Mouse (Mus musculus) hindbrain, embryonic 12.5 days (tissue): Measurements from ENCODE around the gene Lsm14b. TPM values are rescaled to one million over a fixed set of nuclear protein-coding genes. Genes with fewer than 3 reads are reported as not detected.

Experiments used
- ATAC-seq: fragments of 200-750 bp; cut with Nextera tagmentation; 2 replicates; pipeline ENCODE4 v1.8.0; 2017; ENCODE audit warnings: moderate TSS enrichment; ENCODE audit not compliant: low FRiP score
- H3K27ac ChIP-seq: fragments of 300-500 bp; sonication (generic); 2 replicates; pipeline ENCODE4 v1.5.1; 2016; ENCODE audit warnings: mild to moderate bottlenecking
- H3K27me3 ChIP-seq: fragments of 300-500 bp; sonication (generic); 2 replicates; pipeline ENCODE4 v1.6.1; 2016; ENCODE audit warnings: mild to moderate bottlenecking
- H3K36me3 ChIP-seq: fragments of 300-500 bp; sonication (generic); 2 replicates; pipeline ENCODE4 v1.6.1; 2016; ENCODE audit warnings: mild to moderate bottlenecking
- H3K4me1 ChIP-seq: fragments of 300-500 bp; sonication (generic); 2 replicates; pipeline ENCODE4 v1.6.1; 2016
- H3K4me2 ChIP-seq: fragments of 300-500 bp; sonication (generic); replicated peaks from 2 replicates; pipeline ENCODE4 v1.6.1; 2016; ENCODE audit warnings: mild to moderate bottlenecking
- H3K4me3 ChIP-seq: fragments of 300-500 bp; sonication (generic); 2 replicates; pipeline ENCODE4 v1.5.1; 2016; ENCODE audit warnings: mild to moderate bottlenecking
- H3K9ac ChIP-seq: fragments of 300-500 bp; sonication (generic); 2 replicates; pipeline ENCODE4 v1.6.1; 2016; ENCODE audit warnings: mild to moderate bottlenecking, moderate library complexity
- H3K9me3 ChIP-seq: fragments of 300-500 bp; sonication (generic); replicated peaks from 2 replicates; pipeline ENCODE4 v1.6.1; 2016; ENCODE audit warnings: mild to moderate bottlenecking
- WGBS: fragments of 180-500 bp; shearing (Covaris S2); methylation state at CpG from one replicate; pipeline ENCODE4 v1.1.7; 2016; 5-methylcytosine and 5-hydroxymethylcytosine counted together
- polyA plus RNA-seq: library from polyadenylated mRNA; unstranded; fragments of >200 nt; fragmentation: Nextera tagmentation; extraction: Ambion mirVana; gene quantifications from 2 replicates; pipeline ENCODE4 v1.2.1, GENCODE M21; 2016

Lsm14b gene
- polyA plus RNA-seq, 1 experiment from 2014 or later: 16.7 TPM

GRCm38 (mm10) chr2:179989098-179989497 lies 35.7 kb upstream of the Lsm14b start:
- Histone ChIP-seq H3K4me3 (no peak overlapping the region), H3K4me1 (no peaks in the 10 kb centered on the region), H3K27me3 (no peaks in the 10 kb centered on the region), H3K9ac (no peak overlapping the region), H3K4me2 (no peak overlapping the region), H3K9me3 (no peaks in the 10 kb centered on the region), H3K36me3 (no peaks in the 10 kb centered on the region), H3K27ac (no peak overlapping the region)
- ATAC-seq: no peak
- WGBS: 59% methylated on average over 1 of the region's 1 CpGs

DNA sequence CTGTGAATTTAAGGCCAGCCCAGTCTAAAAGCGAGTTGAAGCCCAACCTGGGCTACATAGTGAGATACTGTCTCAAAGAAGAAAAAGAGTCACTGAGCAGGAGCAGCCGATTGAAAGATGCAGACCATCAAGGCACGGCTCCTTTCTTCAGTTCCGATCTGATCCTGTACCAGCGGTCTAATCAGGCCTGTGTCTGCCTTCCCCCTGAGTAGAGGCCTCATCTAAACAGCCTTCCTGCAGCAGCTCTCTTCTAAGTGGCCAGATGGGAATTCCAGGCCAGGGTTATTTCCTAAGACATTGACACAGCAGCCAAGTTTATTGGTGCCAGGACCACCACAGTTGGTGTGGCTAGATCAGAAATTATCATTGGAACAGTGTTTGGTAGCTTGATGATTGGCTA lies 31.7 kb upstream of the Lsm14b start:
- Histone ChIP-seq H3K9ac (no peak overlapping the region), H3K4me2 (no peak overlapping the region), H3K4me1 (no peaks in the 10 kb centered on the region), H3K36me3 (no peaks in the 10 kb centered on the region), H3K27ac (no peak overlapping the region), H3K4me3 (no peak overlapping the region), H3K27me3 (0 out of 2 replicates have a peak, but pooled peaks cover under 1% of the 10 kb centered on the region), H3K9me3 (no peaks in the 10 kb centered on the region)
- no peak for ATAC-seq
- WGBS: 88% methylated on average over 5 of the region's 5 CpGs

DNA sequence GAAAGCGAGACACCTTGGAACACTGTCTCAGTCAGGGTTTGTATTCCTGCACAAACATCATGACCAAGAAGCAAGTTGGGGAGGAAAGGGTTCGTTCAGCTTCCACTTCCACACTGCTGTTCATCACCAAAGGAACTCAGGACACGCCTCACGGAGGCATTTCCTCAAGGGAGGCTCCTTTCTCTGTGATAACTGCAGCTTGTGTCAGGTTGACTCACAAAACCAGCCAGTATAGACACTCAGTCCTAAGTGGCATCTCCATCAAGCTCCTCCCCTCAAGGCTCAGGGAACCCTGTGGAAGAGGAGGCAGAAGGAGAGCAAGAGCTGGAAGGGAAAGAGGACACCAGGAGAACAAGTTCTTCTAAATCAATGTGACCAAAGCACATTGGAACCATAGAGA lies 26.4 kb upstream of the Lsm14b start:
- Histone ChIP-seq H3K4me2 (no peak overlapping the region), H3K4me1 (no peaks in the 10 kb centered on the region), H3K9ac (no peak overlapping the region), H3K27ac (no peak overlapping the region), H3K27me3 (0 out of 2 replicates have a peak, but pooled peaks cover 7% of the 10 kb centered on the region), H3K4me3 (no peak overlapping the region), H3K9me3 (no peaks in the 10 kb centered on the region), H3K36me3 (no peaks in the 10 kb centered on the region)
- 83% methylated on average over 4 of the region's 4 CpGs for WGBS
- no peak for ATAC-seq

GRCm38 (mm10) chr2:180001635-180002034 lies 23.2 kb upstream of the Lsm14b start:
- H3K9ac ChIP-seq: no peak overlapping the region
- WGBS: 89% methylated on average over 9 of the region's 9 CpGs
- no peak for ATAC-seq
- no peak overlapping the region for H3K4me2 ChIP-seq
- H3K27me3 ChIP-seq: peaks cover 12% of the 10 kb centered on the region
- no peaks in the 10 kb centered on the region for H3K9me3 ChIP-seq
- H3K27ac ChIP-seq: no peak overlapping the region
- H3K36me3 ChIP-seq: no peaks in the 10 kb centered on the region
- H3K4me1 ChIP-seq: no peaks in the 10 kb centered on the region
- H3K4me3 ChIP-seq: no peak overlapping the region

GRCm38 (mm10) chr2:180005656-180006351 lies 19.0 kb upstream of the Lsm14b start:
- H3K9me3 ChIP-seq: no peaks in the 10 kb centered on the region
- no peak for ATAC-seq
- no peak overlapping the region for H3K27ac ChIP-seq
- no peak overlapping the region for H3K4me3 ChIP-seq
- no peak overlapping the region for H3K9ac ChIP-seq
- H3K36me3 ChIP-seq: no peaks in the 10 kb centered on the region
- no peaks in the 10 kb centered on the region for H3K4me1 ChIP-seq
- no peak overlapping the region for H3K4me2 ChIP-seq
- 59% methylated on average over 5 of the region's 5 CpGs for WGBS
- peaks cover 5% of the 10 kb centered on the region for H3K27me3 ChIP-seq

GRCm38 (mm10) chr2:180006352-180007017 lies 18.3 kb upstream of the Lsm14b start:
- ATAC-seq: no peak
- peaks cover 5% of the 10 kb centered on the region for H3K27me3 ChIP-seq
- no peaks in the 10 kb centered on the region for H3K9me3 ChIP-seq
- 60% methylated on average over 9 of the region's 9 CpGs for WGBS
- no peaks in the 10 kb centered on the region for H3K4me1 ChIP-seq
- no peaks in the 10 kb centered on the region for H3K36me3 ChIP-seq
- H3K27ac ChIP-seq: no peak overlapping the region
- no peak overlapping the region for H3K4me2 ChIP-seq
- no peak overlapping the region for H3K9ac ChIP-seq
- no peak overlapping the region for H3K4me3 ChIP-seq

- no peak for ATAC-seq
- no peak overlapping the region for H3K4me2 ChIP-seq
- no peak overlapping the region for H3K27ac ChIP-seq
- no peak overlapping the region for H3K9ac ChIP-seq
- H3K36me3 ChIP-seq: no peaks in the 10 kb centered on the region
- no peaks in the 10 kb centered on the region for H3K9me3 ChIP-seq
- no peaks in the 10 kb centered on the region for H3K4me1 ChIP-seq
- WGBS: 98% methylated on average over 7 of the region's 7 CpGs
- no peak overlapping the region for H3K4me3 ChIP-seq
- peaks cover 4% of the 10 kb centered on the region for H3K27me3 ChIP-seq
Measured at GRCm38 (mm10) chr2:180010686-180011085, 14.1 kb upstream of the Lsm14b start.

DNA sequence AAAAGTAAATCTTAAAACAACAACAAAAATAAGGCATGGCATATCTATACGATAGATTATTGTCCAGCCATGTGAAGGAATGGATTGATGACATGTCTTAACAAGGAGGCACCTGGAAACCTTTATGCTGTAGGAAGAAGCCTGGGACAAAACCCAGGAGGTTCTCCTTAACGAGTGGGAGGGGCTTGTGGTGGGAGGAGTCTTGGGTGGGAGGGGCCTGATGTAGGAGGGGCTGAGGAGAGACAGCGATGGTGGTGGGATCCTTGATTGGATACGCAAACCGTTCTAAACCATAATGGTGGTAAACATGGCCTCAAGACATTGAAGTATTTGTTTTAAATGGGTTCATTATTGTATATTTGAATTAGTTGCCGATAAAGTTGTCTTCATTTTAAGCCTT lies 13.4 kb upstream of the Lsm14b start:
- no peak overlapping the region for H3K27ac ChIP-seq
- 86% methylated on average over 6 of the region's 6 CpGs for WGBS
- H3K36me3 ChIP-seq: no peaks in the 10 kb centered on the region
- ATAC-seq: no peak
- no peaks in the 10 kb centered on the region; the same call in 1 of the 2 replicates for H3K27me3 ChIP-seq
- no peak overlapping the region for H3K9ac ChIP-seq
- H3K4me2 ChIP-seq: no peak overlapping the region
- H3K9me3 ChIP-seq: no peaks in the 10 kb centered on the region
- H3K4me3 ChIP-seq: no peak overlapping the region
- H3K4me1 ChIP-seq: no peaks in the 10 kb centered on the region

DNA sequence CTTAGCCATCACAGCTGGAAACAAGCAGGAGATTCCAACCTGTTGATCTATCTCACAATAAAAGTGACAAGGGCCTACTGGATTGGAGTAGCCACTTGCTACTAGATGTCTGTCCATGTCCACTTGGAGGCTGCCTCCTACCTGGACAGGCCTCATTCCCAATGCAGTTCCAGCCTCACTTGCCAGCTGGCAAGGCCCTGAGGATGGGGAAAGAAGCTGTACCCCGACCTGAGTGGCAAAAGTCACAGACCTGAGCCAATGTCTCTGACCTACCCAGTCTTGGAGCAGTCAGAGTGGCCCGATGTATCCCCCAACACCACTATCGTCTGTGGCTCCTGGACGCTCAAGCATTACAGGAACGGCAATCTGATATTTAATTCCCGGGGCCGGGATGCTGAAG lies 11.1 kb upstream of the Lsm14b start:
- Histone ChIP-seq H3K4me1 (no peaks in the 10 kb centered on the region), H3K4me2 (no peak overlapping the region), H3K27me3 (no peaks in the 10 kb centered on the region), H3K9ac (no peak overlapping the region), H3K4me3 (no peak overlapping the region), H3K27ac (no peak overlapping the region), H3K9me3 (no peaks in the 10 kb centered on the region), H3K36me3 (no peaks in the 10 kb centered on the region)
- 91% methylated on average over 7 of the region's 7 CpGs for WGBS
- ATAC-seq: no peak

- Histone ChIP-seq H3K9ac (no peak overlapping the region), H3K4me2 (no peak overlapping the region), H3K4me3 (no peak overlapping the region), H3K9me3 (no peaks in the 10 kb centered on the region), H3K27me3 (peaks cover 18% of the 10 kb centered on the region), H3K4me1 (no peaks in the 10 kb centered on the region), H3K27ac (no peak overlapping the region), H3K36me3 (no peaks in the 10 kb centered on the region)
- no peak for ATAC-seq
- WGBS: 68% methylated on average over 4 of the region's 4 CpGs
Measured at GRCm38 (mm10) chr2:180017632-180018031, 7.2 kb upstream of the Lsm14b start.

GRCm38 (mm10) chr2:180018573-180018972 lies 6.2 kb upstream of the Lsm14b start:
- Histone ChIP-seq H3K4me3 (no peak overlapping the region), H3K9ac (no peak overlapping the region), H3K9me3 (no peaks in the 10 kb centered on the region), H3K27me3 (peaks cover 28% of the 10 kb centered on the region), H3K27ac (no peak overlapping the region), H3K4me2 (no peak overlapping the region), H3K36me3 (no peaks in the 10 kb centered on the region), H3K4me1 (no peaks in the 10 kb centered on the region)
- 90% methylated on average over 9 of the region's 9 CpGs for WGBS
- ATAC-seq: no peak

DNA sequence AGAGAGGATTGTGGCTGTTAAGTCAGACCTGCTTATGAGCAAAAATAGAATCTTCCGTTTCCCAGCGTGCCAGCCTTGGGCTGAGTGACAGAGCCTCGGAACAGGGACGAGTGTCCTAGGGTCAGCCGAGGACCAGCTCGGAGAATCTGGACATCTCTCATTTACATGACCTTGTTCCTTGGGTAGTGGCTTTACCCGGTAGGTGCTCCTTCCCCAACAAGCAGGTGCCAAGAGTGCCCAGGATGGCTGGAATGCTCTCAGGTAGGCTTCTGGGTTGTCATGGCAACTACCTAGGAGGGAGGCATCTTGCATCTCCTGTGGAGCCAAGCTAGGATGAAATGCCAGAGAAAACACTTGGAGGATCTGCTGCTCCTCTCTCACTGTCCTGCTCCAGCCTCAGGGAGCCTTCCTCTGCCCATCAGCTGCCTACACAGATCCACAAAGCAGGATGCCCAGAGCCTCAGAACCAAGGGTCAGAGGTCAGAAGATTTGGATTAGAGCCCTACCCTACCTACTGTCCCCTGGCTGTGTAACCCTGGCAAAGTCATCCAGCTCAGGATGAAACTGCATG lies 4.6 kb upstream of the Lsm14b start:
- WGBS: 75% methylated on average over 7 of the region's 7 CpGs
- no peaks in the 10 kb centered on the region for H3K36me3 ChIP-seq
- H3K9me3 ChIP-seq: no peaks in the 10 kb centered on the region
- no peak overlapping the region for H3K9ac ChIP-seq
- no peak overlapping the region for H3K27ac ChIP-seq
- H3K27me3 ChIP-seq: peaks cover 30% of the 10 kb centered on the region
- no peak for ATAC-seq
- no peak overlapping the region for H3K4me2 ChIP-seq
- no peak overlapping the region for H3K4me3 ChIP-seq
- peaks cover 5% of the 10 kb centered on the region; the same call in 1 of the 2 replicates for H3K4me1 ChIP-seq
